ENCODE assay signal across 7 mouse cellular contexts in the genomic region with DNA sequence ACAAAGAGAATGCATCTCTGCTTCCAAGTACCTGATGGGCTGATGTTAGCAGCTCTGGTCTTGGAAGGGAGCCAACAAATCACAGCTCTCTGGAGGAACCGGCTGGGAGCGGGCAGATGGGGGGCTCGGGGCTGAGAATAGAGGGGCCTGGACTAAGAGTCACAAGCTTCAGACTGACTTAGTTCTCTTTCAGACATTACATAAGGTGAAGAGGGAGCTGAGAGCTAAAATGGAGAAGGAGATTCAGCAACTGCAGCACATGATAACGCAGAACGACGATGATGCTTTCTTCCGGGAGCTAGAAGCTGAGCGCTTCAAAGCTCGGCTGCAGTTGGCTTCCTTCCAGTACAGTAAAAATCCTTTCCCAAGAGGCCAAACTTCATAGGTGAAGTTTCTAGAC. TPM values are rescaled to one million over a fixed set of nuclear protein-coding genes. Genes with fewer than 3 reads are reported as not detected.
DNase-seq lines count a peak whose midpoint lies in the region; ATAC-seq and TF ChIP-seq lines count a peak whose summit lies in the region.

No protein-coding gene starts in this region.

- H3K9ac ChIP-seq in hindbrain, embryonic 12.5 days: no peak overlapping the region
- H3K9ac ChIP-seq in hindbrain, embryonic 11.5 days (ENCODE audit: low read depth, low read length): no peak overlapping the region
- H3K9ac ChIP-seq in intestine, postnatal 0 days (ENCODE audit: low read depth, low read length): no peak overlapping the region

- 69% methylated on average over 9 of the region's 9 CpGs for WGBS in hindbrain, embryonic 12.5 days
- 89% methylated on average over 9 of the region's 9 CpGs for WGBS in hindbrain, embryonic 11.5 days
- 46% methylated on average over 9 of the region's 9 CpGs for WGBS in intestine, postnatal 0 days

- ATAC-seq in hindbrain, embryonic 12.5 days (ENCODE audit: low FRiP score): no peak
- ATAC-seq in hindbrain, embryonic 11.5 days (ENCODE audit: low FRiP score): no peak
- ATAC-seq in intestine, postnatal 0 days: no peak

- peaks cover 81% of the 10 kb centered on the region for H3K36me3 ChIP-seq in hindbrain, embryonic 12.5 days
- H3K36me3 ChIP-seq in hindbrain, embryonic 11.5 days (ENCODE audit: control insufficient read depth, insufficient read depth, low read length): peaks cover 9% of the 10 kb centered on the region
- peaks cover 73% of the 10 kb centered on the region for H3K36me3 ChIP-seq in intestine, postnatal 0 days (ENCODE audit: control insufficient read depth, insufficient read depth)

- H3K27me3 ChIP-seq in hindbrain, embryonic 12.5 days: no peaks in the 10 kb centered on the region
- no peaks in the 10 kb centered on the region for H3K27me3 ChIP-seq in hindbrain, embryonic 11.5 days (ENCODE audit: control insufficient read depth, insufficient read depth, low read length)
- no peaks in the 10 kb centered on the region for H3K27me3 ChIP-seq in intestine, postnatal 0 days (replicated peaks; ENCODE audit: control insufficient read depth, insufficient read depth, low read length)

- H3K4me3 ChIP-seq in hindbrain, embryonic 12.5 days: no peak overlapping the region
- no peak overlapping the region for H3K4me3 ChIP-seq in hindbrain, embryonic 11.5 days (ENCODE audit: low read depth, low read length)
- H3K4me3 ChIP-seq in intestine, postnatal 0 days (ENCODE audit: low read depth, low read length): no peak overlapping the region

- TF ChIP-seq CTCF in intestine, postnatal 0 days (IDR thresholded peaks at IDR 0.05; ENCODE audit: low read depth): no peak

- H3K9me3 ChIP-seq in hindbrain, embryonic 12.5 days (replicated peaks): no peaks in the 10 kb centered on the region
- H3K9me3 ChIP-seq in hindbrain, embryonic 11.5 days (ENCODE audit: control insufficient read depth, low read length): no peaks in the 10 kb centered on the region
- no peaks in the 10 kb centered on the region for H3K9me3 ChIP-seq in intestine, postnatal 0 days (ENCODE audit: control insufficient read depth)

- no peak for DNase-seq in hindbrain, embryonic 11.5 days (ENCODE audit: low spot score)
- peak; percentile 15 for DNase-seq in right cerebral cortex, postnatal 25 days
- no peak for DNase-seq in right cerebral cortex, postnatal 36 days (ENCODE audit: low spot score in 2 of 2)
- no peak for DNase-seq in thymus, postnatal 4 days
- DNase-seq in natural killer cell, adult 2 months (ENCODE audit: low spot score in 2 of 2): no peak

- H3K4me1 ChIP-seq in hindbrain, embryonic 12.5 days: 0 out of 2 replicates have a peak, but pooled peaks cover 4% of the 10 kb centered on the region
- H3K4me1 ChIP-seq in hindbrain, embryonic 11.5 days (replicated peaks; ENCODE audit: control insufficient read depth, insufficient read depth, low read length): no peaks in the 10 kb centered on the region
- H3K4me1 ChIP-seq in intestine, postnatal 0 days (replicated peaks; ENCODE audit: control insufficient read depth, insufficient read depth, low read length): 0 out of 2 replicates have a peak, but pooled peaks cover 4% of the 10 kb centered on the region

- no peak overlapping the region for H3K4me2 ChIP-seq in hindbrain, embryonic 12.5 days (replicated peaks)
- no peak overlapping the region for H3K4me2 ChIP-seq in hindbrain, embryonic 11.5 days (replicated peaks; ENCODE audit: low read depth, low read length)
- H3K4me2 ChIP-seq in intestine, postnatal 0 days (replicated peaks; ENCODE audit: low read depth): no peak overlapping the region

- 0 out of 2 replicates have a peak overlapping the region, but pooled peaks have one; percentile 17 for H3K27ac ChIP-seq in hindbrain, embryonic 12.5 days
- no peak overlapping the region for H3K27ac ChIP-seq in hindbrain, embryonic 11.5 days (ENCODE audit: low read depth, low read length)
- H3K27ac ChIP-seq in intestine, postnatal 0 days (ENCODE audit: low read depth, low read length): 0 out of 2 replicates have a peak overlapping the region, but pooled peaks have one; percentile 54

RNA-seq across cellular contexts. Expression of gene Cep95, which starts 29.3 kb away (rescaled TPM):
- 22.3 and 22.7 TPM in 2 replicates for polyA plus RNA-seq in hindbrain, embryonic 12.5 days (2016; fragmentation: Nextera tagmentation; extraction: Ambion mirVana)
- 19.4 and 22.5 TPM in 2 replicates for polyA plus RNA-seq in hindbrain, embryonic 11.5 days (2014; fragmentation: Nextera tagmentation; extraction: Ambion mirVana)
- 5.3 and 5.5 TPM in 2 replicates for polyA plus RNA-seq in intestine, postnatal 0 days (2015; fragmentation: Nextera tagmentation; extraction: Ambion mirVana)

RNA-seq across cellular contexts. Expression of gene Ddx5, which starts 29.4 kb away (rescaled TPM):
- polyA plus RNA-seq in hindbrain, embryonic 12.5 days (2016; fragmentation: Nextera tagmentation; extraction: Ambion mirVana): 467 and 505 TPM in 2 replicates
- 544 and 600 TPM in 2 replicates for polyA plus RNA-seq in hindbrain, embryonic 11.5 days (2014; fragmentation: Nextera tagmentation; extraction: Ambion mirVana)
- 163 and 183 TPM in 2 replicates for polyA plus RNA-seq in intestine, postnatal 0 days (2015; fragmentation: Nextera tagmentation; extraction: Ambion mirVana)

RNA-seq across cellular contexts. Expression of gene Polg2, which starts 39.0 kb away (rescaled TPM):
- polyA plus RNA-seq in hindbrain, embryonic 12.5 days (2016; fragmentation: Nextera tagmentation; extraction: Ambion mirVana): 8.5 and 10.7 TPM in 2 replicates
- polyA plus RNA-seq in hindbrain, embryonic 11.5 days (2014; fragmentation: Nextera tagmentation; extraction: Ambion mirVana): 9.5 and 11.0 TPM in 2 replicates
- 12.9 and 13.3 TPM in 2 replicates for polyA plus RNA-seq in intestine, postnatal 0 days (2015; fragmentation: Nextera tagmentation; extraction: Ambion mirVana)
